Mouse (Mus musculus) kidney, adult 2 months (tissue): ENCODE measurements at regions not wholly inside any gene's neighbourhood (a gene's known extent, or its start where the extent isn't known, plus 50 kb on each side); places are given as distances from the start of the nearest gene placed in this dataset.
A peak's percentile ranks its signal among the peaks of the same experiment; 100 is the strongest.

ENCODE experiments used
- DNase-seq: peaks from one replicate; pipeline ENCODE4 v3.0.0; 2021
- H3K27ac ChIP-seq: fragments of 200-500 bp; 2 replicates; pipeline ENCODE4 v1.5.1; 2012; ENCODE audit warnings: low read depth, low read length, control low read depth, inconsistent platforms; ENCODE audit not compliant: insufficient read depth
- H3K27me3 ChIP-seq: fragments of 200-500 bp; replicated peaks from 2 replicates; pipeline ENCODE4 v1.6.1; 2012; ENCODE audit warnings: mild to moderate bottlenecking, moderate library complexity, low read length, inconsistent platforms; ENCODE audit not compliant: control insufficient read depth, insufficient read depth
- H3K36me3 ChIP-seq: fragments of 200-500 bp; 2 replicates; pipeline ENCODE4 v1.6.1; 2012; ENCODE audit warnings: mild to moderate bottlenecking, moderate library complexity, low read length, inconsistent platforms; ENCODE audit not compliant: control insufficient read depth, insufficient read depth
- H3K4me1 ChIP-seq: fragments of 200-500 bp; 2 replicates; pipeline ENCODE4 v1.6.1; 2011; ENCODE audit warnings: low read length; ENCODE audit not compliant: control insufficient read depth, insufficient read depth
- H3K4me3 ChIP-seq: fragments of 200-500 bp; 2 replicates; pipeline ENCODE4 v1.5.1; 2011; ENCODE audit warnings: mild to moderate bottlenecking, low read depth, low read length, control low read depth; ENCODE audit not compliant: insufficient read depth
- CTCF ChIP-seq: fragments of 200-500 bp; conservative IDR thresholded peaks from 2 replicates; pipeline ENCODE4 v1.5.1; 2011; ENCODE audit warnings: low read depth, mild to moderate bottlenecking, control low read depth, low read length, moderate library complexity, mixed read lengths; ENCODE audit not compliant: insufficient read depth, insufficient read length
- POLR2A ChIP-seq: fragments of 200-500 bp; IDR thresholded peaks from one replicate; pipeline ENCODE4 v1.6.1; 2011; ENCODE audit warnings: low read depth, low read length, control low read depth
- WGBS: fragments of 180-500 bp; shearing (Covaris S2); methylation state at CpG from one replicate; pipeline ENCODE4 v1.1.7; 2018; 5-methylcytosine and 5-hydroxymethylcytosine counted together

- H3K4me3 ChIP-seq: no peak overlapping the region
- no peak for TF ChIP-seq CTCF
- no peak for TF ChIP-seq POLR2A
- WGBS: 82% methylated on average over 5 of the region's 5 CpGs
These were observed 521.0 kb upstream of the Intu start for GRCm38 (mm10) chr3:40010051-40010450.

DNA sequence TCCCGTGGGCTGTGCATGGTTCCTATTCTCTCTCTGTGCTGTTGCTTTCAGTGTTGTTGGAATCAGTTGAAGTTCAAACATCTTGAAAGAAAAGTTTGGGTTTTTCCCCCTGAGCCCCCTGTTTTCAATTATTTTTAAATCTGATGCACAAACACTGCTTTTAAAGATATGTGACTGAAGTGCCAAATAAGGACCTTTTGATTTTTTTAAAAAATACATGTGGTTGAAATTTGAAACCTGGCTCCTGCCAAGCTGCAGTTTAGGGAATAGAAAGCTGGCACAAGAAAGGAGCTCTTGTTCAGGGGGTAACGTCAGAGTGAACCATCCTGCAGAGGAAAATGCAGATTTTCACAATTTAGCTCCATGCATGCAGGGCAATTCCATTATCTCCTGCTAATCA lies 509.4 kb upstream of the Intu start:
- H3K4me3 ChIP-seq: no peak overlapping the region
- H3K27ac ChIP-seq: no peak overlapping the region
- DNase-seq: no peak
- no peaks in the 10 kb centered on the region for H3K36me3 ChIP-seq
- TF ChIP-seq CTCF (no peak), POLR2A (no peak)
- WGBS: 34% methylated on average over 2 of the region's 2 CpGs
- no peaks in the 10 kb centered on the region for H3K27me3 ChIP-seq
- H3K4me1 ChIP-seq: no peaks in the 10 kb centered on the region

More at GRCm38 (mm10) chr3:40010051-40010450, 521.0 kb upstream of the Intu start:
- H3K27ac ChIP-seq: no peak overlapping the region
- no peak for DNase-seq
- no peaks in the 10 kb centered on the region for H3K27me3 ChIP-seq
- H3K36me3 ChIP-seq: no peaks in the 10 kb centered on the region
- H3K4me1 ChIP-seq: no peaks in the 10 kb centered on the region

- no peak for DNase-seq
- Histone ChIP-seq H3K4me1 (no peaks in the 10 kb centered on the region), H3K36me3 (no peaks in the 10 kb centered on the region), H3K27ac (no peak overlapping the region), H3K27me3 (no peaks in the 10 kb centered on the region), H3K4me3 (no peak overlapping the region)
- TF ChIP-seq CTCF (no peak), POLR2A (no peak)
These were observed 503.4 kb upstream of the Intu start for GRCm38 (mm10) chr3:40027713-40028112.

GRCm38 (mm10) chr3:40036177-40036576 lies 494.9 kb upstream of the Intu start:
- H3K4me1 ChIP-seq: no peaks in the 10 kb centered on the region
- DNase-seq: no peak
- H3K27ac ChIP-seq: no peak overlapping the region
- no peaks in the 10 kb centered on the region for H3K36me3 ChIP-seq
- no peak overlapping the region for H3K4me3 ChIP-seq
- WGBS: 77% methylated on average over 2 of the region's 2 CpGs
- no peaks in the 10 kb centered on the region for H3K27me3 ChIP-seq
- no peak for TF ChIP-seq CTCF
- no peak for TF ChIP-seq POLR2A

- H3K4me1 ChIP-seq: no peaks in the 10 kb centered on the region
- H3K27ac ChIP-seq: no peak overlapping the region
- TF ChIP-seq CTCF (no peak), POLR2A (no peak)
- no peaks in the 10 kb centered on the region for H3K36me3 ChIP-seq
- WGBS: 72% methylated on average over 4 of the region's 4 CpGs
- H3K27me3 ChIP-seq: no peaks in the 10 kb centered on the region
- no peak overlapping the region for H3K4me3 ChIP-seq
- no peak for DNase-seq
These were observed 481.4 kb upstream of the Intu start for GRCm38 (mm10) chr3:40049721-40050120.

GRCm38 (mm10) chr3:40058281-40058680 lies 472.8 kb upstream of the Intu start:
- TF ChIP-seq POLR2A: no peak
- DNase-seq: no peak
- no peaks in the 10 kb centered on the region for H3K27me3 ChIP-seq
- no peaks in the 10 kb centered on the region; the same call in 1 of the 2 replicates for H3K4me1 ChIP-seq
- WGBS: 66% methylated on average over 5 of the region's 5 CpGs
- H3K4me3 ChIP-seq: no peak overlapping the region
- H3K36me3 ChIP-seq: no peaks in the 10 kb centered on the region
- H3K27ac ChIP-seq: no peak overlapping the region

GRCm38 (mm10) chr3:40058719-40059420 lies 472.2 kb upstream of the Intu start:
- no peaks in the 10 kb centered on the region; the same call in 1 of the 2 replicates for H3K4me1 ChIP-seq
- 0 out of 2 replicates have a peak overlapping the region, but pooled peaks have one; percentile 11 for H3K4me3 ChIP-seq
- H3K36me3 ChIP-seq: no peaks in the 10 kb centered on the region
- H3K27me3 ChIP-seq: no peaks in the 10 kb centered on the region
- TF ChIP-seq CTCF: no peak
- TF ChIP-seq POLR2A: no peak
- peak; percentile 7 for DNase-seq
- 38% methylated on average over 16 of the region's 16 CpGs for WGBS
- H3K27ac ChIP-seq: peak overlapping the region; percentile 41; the same call in 1 of the 2 replicates
